In the genomic region with DNA sequence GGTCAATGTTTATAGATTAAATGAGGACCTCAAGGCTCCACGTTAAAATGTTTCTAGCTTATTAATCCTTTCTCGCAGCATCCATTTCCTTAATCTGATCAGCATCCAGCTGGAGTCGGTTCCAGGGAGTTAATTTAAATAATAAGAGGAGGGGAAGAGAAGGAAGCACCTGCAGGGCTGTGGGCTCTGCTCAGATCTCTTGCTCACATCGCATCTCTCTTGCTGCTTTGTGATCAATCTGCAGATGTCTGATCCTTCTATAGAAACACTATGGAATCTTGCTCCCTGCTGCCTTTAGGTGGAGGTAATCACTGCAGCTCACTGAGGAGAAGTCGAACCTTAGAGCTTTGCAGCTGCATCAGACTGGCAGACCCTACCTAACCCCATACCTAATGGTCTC, we compare ENCODE assay signal across 23 mouse cellular contexts. TPM values are rescaled to one million over a fixed set of nuclear protein-coding genes. Genes with fewer than 3 reads are reported as not detected.
"Had no signal": no experiment of that assay in that cellular context is flagged by ENCODE, and none has a peak within 500 bp of the region (broad histone marks: within the 10 kb centered on the region; RNA-seq: fewer than 3 reads in every experiment).

No protein-coding gene starts in this region.

- H3K9me3 ChIP-seq: limb, embryonic 12.5 days; limb, embryonic 15.5 days; neural tube, embryonic 12.5 days; neural tube, embryonic 15.5 days had no signal

- H3K9ac ChIP-seq: limb, embryonic 12.5 days; limb, embryonic 15.5 days; liver, embryonic 14.5 days; liver, postnatal 0 days; lung, embryonic 14.5 days; neural tube, embryonic 12.5 days; neural tube, embryonic 15.5 days had no signal

- H3K27ac ChIP-seq: limb, embryonic 12.5 days; limb, embryonic 15.5 days; liver, embryonic 14.5 days; macrophage; neural tube, embryonic 12.5 days; neural tube, embryonic 15.5 days; stomach, postnatal 0 days had no signal

- ATAC-seq: liver, postnatal 0 days; lung, postnatal 0 days had no signal

- H3K27me3 ChIP-seq: limb, embryonic 12.5 days; limb, embryonic 15.5 days; neural tube, embryonic 12.5 days; neural tube, embryonic 15.5 days had no signal

- H3K4me3 ChIP-seq: limb, embryonic 12.5 days; limb, embryonic 15.5 days; neural tube, embryonic 12.5 days; neural tube, embryonic 15.5 days had no signal

- H3K36me3 ChIP-seq: limb, embryonic 12.5 days; limb, embryonic 15.5 days; neural tube, embryonic 12.5 days; neural tube, embryonic 15.5 days had no signal

- H3K4me2 ChIP-seq: limb, embryonic 12.5 days; limb, embryonic 15.5 days; liver, embryonic 11.5 days; lung, embryonic 14.5 days; neural tube, embryonic 12.5 days; neural tube, embryonic 15.5 days had no signal

- DNase-seq: kidney, adult 2 months; kidney, postnatal 10 days; kidney, postnatal 36 days; left cerebral cortex, postnatal 4 days; liver, postnatal 0 days; lung, embryonic 14.5 days; right cerebral cortex, adult 18-20 months; right cerebral cortex, postnatal 14 days; right cerebral cortex, postnatal 4 days; thymus, adult 2 months; thymus, postnatal 14 days; thymus, postnatal 4 days had no signal

RNA-seq across cellular contexts. Expression of a gene that starts 58.1 kb away (rescaled TPM):
- total RNA-seq: left cerebral cortex, postnatal 4 days; megakaryocyte, adult 5-6 weeks had no signal
- polyA plus RNA-seq: kidney, adult 2 months; kidney, embryonic 14.5 days; limb, embryonic 12.5 days; macrophage; neural tube, embryonic 12.5 days had no signal
